Mouse (Mus musculus): ENCODE measurements at regions not wholly inside any gene's neighbourhood (a gene's known extent, or its start where the extent isn't known, plus 50 kb on each side); places are given as distances from the start of the nearest gene placed in this dataset.

DNA sequence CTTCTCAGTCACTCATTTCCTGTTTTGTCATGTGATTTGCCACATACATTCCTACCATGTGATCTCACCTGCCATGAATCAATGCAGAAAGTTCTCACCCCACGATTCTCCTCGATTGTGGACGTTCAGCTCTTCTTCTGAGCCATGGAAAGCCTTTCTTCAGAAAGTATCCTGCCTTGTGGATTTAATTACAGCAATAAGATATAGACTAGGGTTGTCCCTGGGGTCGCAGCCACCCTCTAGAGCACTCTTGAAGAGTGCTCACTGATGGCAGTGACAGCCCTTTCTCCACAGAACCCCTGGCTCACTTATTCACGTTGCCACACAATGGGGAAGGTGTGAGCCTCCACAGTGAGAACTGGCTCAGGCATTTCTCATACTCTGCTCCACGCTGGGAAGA lies 345.1 kb downstream of the Wdr11 start:
- TF ChIP-seq CTCF (IDR thresholded peaks at IDR 0.05; ENCODE audit: borderline replicate concordance, insufficient read depth, low read length) (no peak), POLR2A (IDR thresholded peaks at IDR 0.05; ENCODE audit: low read depth, low read length) (no peak)

Measured in embryonic fibroblast, embryonic 13.5 days (primary cell).